Mouse (Mus musculus) C2C12 (cell line): ENCODE results near the gene Coro2b. TPM values are rescaled to one million over a fixed set of nuclear protein-coding genes. Genes with fewer than 3 reads are reported as not detected.
A peak's percentile ranks its signal among the peaks of the same experiment; 100 is the strongest.

Experiments used
- H3K27me3 ChIP-seq: one replicate; pipeline ENCODE4 v1.6.1; 2011; ENCODE audit not compliant: control insufficient read depth, insufficient read depth, insufficient read length
- H3K36me3 ChIP-seq: one replicate; pipeline ENCODE4 v1.6.1; 2011; ENCODE audit not compliant: control insufficient read depth, insufficient read depth
- H3K4me3 ChIP-seq: one replicate; pipeline ENCODE4 v1.5.1; 2011; ENCODE audit warnings: mild to moderate bottlenecking, control low read depth; ENCODE audit not compliant: poor library complexity, insufficient read depth, severe bottlenecking
- H3K79me2 ChIP-seq: one replicate; pipeline ENCODE4 v1.6.1; 2011; ENCODE audit not compliant: control insufficient read depth, insufficient read depth
- H3K79me3 ChIP-seq: one replicate; pipeline ENCODE4 v1.6.1; 2011; ENCODE audit warnings: low read depth, control low read depth
- H3ac ChIP-seq: one replicate; pipeline ENCODE3; 2011; ENCODE audit warnings: low read depth; ENCODE audit not compliant: control insufficient read depth, insufficient read length
- CEBPB ChIP-seq: IDR thresholded peaks from one replicate; pipeline ENCODE4 v1.6.1; 2011; ENCODE audit warnings: low read depth, mild to moderate bottlenecking, control low read depth, moderate library complexity
- CTCF ChIP-seq: IDR thresholded peaks from one replicate; pipeline ENCODE4 v1.5.1; 2011; ENCODE audit not compliant: control insufficient read depth, insufficient read depth, insufficient read length
- FOSL1 ChIP-seq: IDR thresholded peaks from one replicate; pipeline ENCODE4 v1.8.0; 2011; ENCODE audit warnings: mild to moderate bottlenecking, low read length; ENCODE audit not compliant: poor library complexity, insufficient read depth, severe bottlenecking
- MAX ChIP-seq: IDR thresholded peaks from one replicate; pipeline ENCODE4 v1.6.1; 2011; ENCODE audit warnings: mild to moderate bottlenecking, control low read depth
- MYOD1 ChIP-seq: IDR thresholded peaks from one replicate; pipeline ENCODE4 v1.6.1; 2011; ENCODE audit warnings: low read depth; ENCODE audit not compliant: control insufficient read depth, insufficient read length
- MYOG ChIP-seq: IDR thresholded peaks from one replicate; pipeline ENCODE4 v1.6.1; 2011; ENCODE audit not compliant: control insufficient read depth, insufficient read length; ENCODE audit errors: extremely low read depth
- USF1 ChIP-seq: IDR thresholded peaks from one replicate; pipeline ENCODE4 v1.6.1; 2011; ENCODE audit warnings: low read depth, mild to moderate bottlenecking, control low read depth, moderate library complexity
- polyA plus RNA-seq: library from polyadenylated mRNA; unstranded; fragments of >200 nt; fragmentation: generic; extraction: Trizol; gene quantifications from one replicate; pipeline ENCODE4 v1.2.1, GENCODE M21; 2012; ENCODE audit warnings: missing spikeins

The Coro2b gene
- polyA plus RNA-seq, 1 experiment = 9.9 TPM

- TF ChIP-seq MYOD1 = no peak
- TF ChIP-seq CEBPB = no peak
- TF ChIP-seq FOSL1 = no peak
- no peak for TF ChIP-seq MAX
- no peak for TF ChIP-seq MYOG
- TF ChIP-seq USF1 = no peak
- no peak for TF ChIP-seq CTCF
- H3ac ChIP-seq = no peak overlapping the region
- H3K27me3 ChIP-seq = no peaks in the 10 kb centered on the region
- no peaks in the 10 kb centered on the region for H3K79me3 ChIP-seq
- no peak overlapping the region for H3K4me3 ChIP-seq
- H3K79me2 ChIP-seq = no peaks in the 10 kb centered on the region
- no peaks in the 10 kb centered on the region for H3K36me3 ChIP-seq
Observed at GRCm38 (mm10) chr9:62407357-62408146, 129.3 kb downstream of the Coro2b start.

DNA sequence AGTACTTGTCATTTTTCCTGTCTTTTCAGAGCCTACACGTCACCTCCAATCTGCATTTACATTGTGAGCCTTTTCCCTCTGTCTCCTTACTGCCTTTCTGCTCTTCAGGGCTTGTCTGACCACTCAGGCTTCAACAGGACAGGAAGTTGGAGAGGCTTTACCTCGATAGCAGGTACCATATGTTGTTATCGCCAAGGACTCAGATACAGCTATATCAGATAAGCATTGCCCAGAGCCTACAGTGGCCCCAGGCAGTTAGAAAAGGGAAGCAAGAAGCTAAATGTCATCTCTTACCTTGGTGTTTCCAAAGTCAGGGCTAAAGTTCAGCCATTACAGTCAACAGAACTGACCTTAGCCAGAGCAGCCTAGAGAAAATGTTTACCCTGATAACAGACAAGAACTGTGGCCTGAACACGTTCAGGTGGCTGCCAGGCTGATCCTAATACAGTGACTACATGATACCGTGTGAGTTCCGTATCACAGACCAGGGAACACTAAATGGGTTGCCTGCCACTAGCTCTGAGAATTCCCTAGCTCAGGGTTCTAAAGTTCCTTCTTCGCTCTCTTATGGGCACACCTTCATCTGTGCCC is 130.3 kb downstream of the Coro2b start:
- TF ChIP-seq MAX (no peak), CTCF (no peak), MYOG (no peak), CEBPB (no peak), USF1 (no peak), MYOD1 (no peak), FOSL1 (no peak)
- no peaks in the 10 kb centered on the region for H3K27me3 ChIP-seq
- no peaks in the 10 kb centered on the region for H3K36me3 ChIP-seq
- H3K79me3 ChIP-seq = no peaks in the 10 kb centered on the region
- no peaks in the 10 kb centered on the region for H3K79me2 ChIP-seq
- H3K4me3 ChIP-seq = no peak overlapping the region
- no peak overlapping the region for H3ac ChIP-seq

DNA sequence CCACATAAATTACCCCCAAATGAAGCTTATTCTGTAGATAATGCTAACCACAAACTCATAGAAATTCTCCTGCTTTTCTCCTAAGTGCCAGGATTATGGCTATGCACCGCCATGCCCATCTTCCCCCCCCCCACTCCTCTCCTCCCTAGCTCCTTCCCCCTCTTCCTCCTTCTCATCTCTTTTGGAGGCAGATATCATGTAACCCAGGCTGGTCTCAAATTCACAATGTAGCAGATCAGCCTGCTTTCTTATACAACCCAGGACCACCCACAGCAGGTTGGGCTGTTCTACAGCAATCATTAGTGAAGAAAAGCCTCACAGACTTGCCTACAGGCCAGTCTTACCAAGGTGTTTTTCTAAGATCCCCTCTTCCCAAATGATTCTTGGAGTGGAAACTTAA is 135.3 kb downstream of the Coro2b start:
- Histone ChIP-seq H3K79me2 (no peaks in the 10 kb centered on the region), H3K27me3 (no peaks in the 10 kb centered on the region), H3K4me3 (no peak overlapping the region), H3ac (no peak overlapping the region), H3K36me3 (no peaks in the 10 kb centered on the region), H3K79me3 (no peaks in the 10 kb centered on the region)
- no peak for TF ChIP-seq MYOD1
- no peak for TF ChIP-seq MAX
- TF ChIP-seq MYOG = no peak
- TF ChIP-seq FOSL1 = no peak
- no peak for TF ChIP-seq CTCF
- no peak for TF ChIP-seq USF1
- no peak for TF ChIP-seq CEBPB

GRCm38 (mm10) chr9:62400531-62401170 is 136.2 kb downstream of the Coro2b start:
- H3K27me3 ChIP-seq = no peaks in the 10 kb centered on the region
- H3K79me2 ChIP-seq = no peaks in the 10 kb centered on the region
- no peaks in the 10 kb centered on the region for H3K79me3 ChIP-seq
- H3K4me3 ChIP-seq = no peak overlapping the region
- no peak for TF ChIP-seq MAX
- peak overlapping the region; percentile 61 for H3ac ChIP-seq
- H3K36me3 ChIP-seq = no peaks in the 10 kb centered on the region

- no peaks in the 10 kb centered on the region for H3K79me3 ChIP-seq
- peak; percentile 32 for TF ChIP-seq MYOD1
- no peak for TF ChIP-seq MYOG
- H3K4me3 ChIP-seq = no peak overlapping the region
- no peaks in the 10 kb centered on the region for H3K79me2 ChIP-seq
- no peaks in the 10 kb centered on the region for H3K36me3 ChIP-seq
- H3ac ChIP-seq = no peak overlapping the region
- no peaks in the 10 kb centered on the region for H3K27me3 ChIP-seq
Observed at GRCm38 (mm10) chr9:62394163-62394562, 142.7 kb downstream of the Coro2b start.

GRCm38 (mm10) chr9:62393531-62393930 is 143.3 kb downstream of the Coro2b start:
- Histone ChIP-seq H3K4me3 (no peak overlapping the region), H3K79me3 (no peaks in the 10 kb centered on the region)

More at GRCm38 (mm10) chr9:62393531-62393930, 143.3 kb downstream of the Coro2b start:
- Histone ChIP-seq H3K27me3 (no peaks in the 10 kb centered on the region), H3ac (no peak overlapping the region), H3K79me2 (no peaks in the 10 kb centered on the region), H3K36me3 (no peaks in the 10 kb centered on the region)
- TF ChIP-seq CTCF (no peak), MAX (no peak), CEBPB (no peak), FOSL1 (no peak), MYOD1 (no peak), MYOG (no peak), USF1 (no peak)
